Mouse (Mus musculus) forebrain, embryonic 14.5 days (tissue): ENCODE data around the gene Foxred1. TPM values are rescaled to one million over a fixed set of nuclear protein-coding genes. Genes with fewer than 3 reads are reported as not detected.

Source experiments
- ATAC-seq: fragments of 200-750 bp; cut with Nextera tagmentation; 2 replicates; pipeline ENCODE4 v1.8.0; 2017; ENCODE audit warnings: mild to moderate bottlenecking, moderate library complexity
- DNase-seq: peaks from one replicate; pipeline ENCODE4 v3.0.0-alpha.2; 2015; ENCODE audit warnings: low spot score
- H3K27ac ChIP-seq: fragments of 300-500 bp; sonication (generic); 2 replicates; pipeline ENCODE4 v1.5.1; 2014; ENCODE audit warnings: low read depth, mild to moderate bottlenecking, control low read depth, low read length, moderate library complexity
- H3K27me3 ChIP-seq: fragments of 300-500 bp; sonication (generic); replicated peaks from 2 replicates; pipeline ENCODE4 v1.6.1; 2014; ENCODE audit warnings: low read length, control low read depth, mixed read lengths; ENCODE audit not compliant: control insufficient read depth, insufficient read depth
- H3K36me3 ChIP-seq: fragments of 300-500 bp; sonication (generic); 2 replicates; pipeline ENCODE4 v1.6.1; 2014; ENCODE audit warnings: low read length, control low read depth; ENCODE audit not compliant: control insufficient read depth, insufficient read depth
- H3K4me1 ChIP-seq: fragments of 300-500 bp; sonication (generic); 2 replicates; pipeline ENCODE4 v1.6.1; 2014; ENCODE audit warnings: antibody characterized with exemption, low read length, control low read depth; ENCODE audit not compliant: control insufficient read depth, insufficient read depth
- H3K4me2 ChIP-seq: fragments of 300-500 bp; sonication (generic); 2 replicates; pipeline ENCODE4 v1.6.1; 2014; ENCODE audit warnings: mild to moderate bottlenecking, control low read depth, low read length
- H3K4me3 ChIP-seq: fragments of 300-500 bp; sonication (generic); 2 replicates; pipeline ENCODE4 v1.5.1; 2014; ENCODE audit warnings: low read depth, low read length, control low read depth
- H3K9ac ChIP-seq: fragments of 300-500 bp; sonication (generic); 2 replicates; pipeline ENCODE4 v1.6.1; 2014; ENCODE audit warnings: mild to moderate bottlenecking, low read length, control low read depth, moderate library complexity
- H3K9me3 ChIP-seq: fragments of 300-500 bp; sonication (generic); replicated peaks from 2 replicates; pipeline ENCODE4 v1.6.1; 2016; ENCODE audit warnings: low read length, control low read depth, mixed read lengths; ENCODE audit not compliant: control insufficient read depth
- WGBS: fragments of 180-500 bp; shearing (Covaris S2); extraction: QIAGEN DNeasy Blood & Tissue Kit; methylation state at CpG from one replicate; pipeline ENCODE4 v1.1.7; 2014; 5-methylcytosine and 5-hydroxymethylcytosine counted together
- polyA plus RNA-seq: library from polyadenylated mRNA; unstranded; fragments of >200 nt; fragmentation: Nextera tagmentation; extraction: Ambion mirVana; gene quantifications from 2 replicates; pipeline ENCODE4 v1.2.1, GENCODE M21; 2014

Foxred1 gene
- polyA plus RNA-seq, 1 experiment from 2014 or later = 24.9 TPM

GRCm38 (mm10) chr9:35223466-35223865, 12.6 kb upstream of the Foxred1 start:
- DNase-seq = no peak
- peaks cover 61% of the 10 kb centered on the region for H3K36me3 ChIP-seq
- H3K4me1 ChIP-seq = no peaks in the 10 kb centered on the region
- H3K4me3 ChIP-seq = no peak overlapping the region
- 98% methylated on average over 3 of the region's 3 CpGs for WGBS
- H3K9me3 ChIP-seq = no peaks in the 10 kb centered on the region
- H3K27me3 ChIP-seq = no peaks in the 10 kb centered on the region
- no peak overlapping the region for H3K27ac ChIP-seq
- no peak overlapping the region for H3K9ac ChIP-seq
- H3K4me2 ChIP-seq = no peak overlapping the region
- ATAC-seq = no peak

- Histone ChIP-seq H3K27ac (no peak overlapping the region), H3K27me3 (no peaks in the 10 kb centered on the region), H3K36me3 (peaks cover 88% of the 10 kb centered on the region), H3K4me2 (no peak overlapping the region), H3K9me3 (no peaks in the 10 kb centered on the region), H3K9ac (no peak overlapping the region), H3K4me1 (no peaks in the 10 kb centered on the region), H3K4me3 (no peak overlapping the region)
- ATAC-seq (no peak), DNase-seq (no peak)
- 79% methylated on average over 1 of the region's 1 CpGs for WGBS
Observed at GRCm38 (mm10) chr9:35217963-35218362, 7.1 kb upstream of the Foxred1 start.

- H3K4me1 ChIP-seq = peaks cover 10% of the 10 kb centered on the region
- H3K4me2 ChIP-seq = peak overlapping the region; percentile 94
- H3K36me3 ChIP-seq = peaks cover 49% of the 10 kb centered on the region
- H3K27me3 ChIP-seq = no peaks in the 10 kb centered on the region
- DNase-seq (no peak), ATAC-seq (no peak)
- no peaks in the 10 kb centered on the region for H3K9me3 ChIP-seq
- 35% methylated on average over 26 of the region's 26 CpGs for WGBS
- peak overlapping the region; percentile 85 for H3K4me3 ChIP-seq
- H3K27ac ChIP-seq = no peak overlapping the region
- H3K9ac ChIP-seq = peak overlapping the region; percentile 83
Observed at GRCm38 (mm10) chr9:35211573-35212511, 987 bp upstream of the Foxred1 start.

DNA sequence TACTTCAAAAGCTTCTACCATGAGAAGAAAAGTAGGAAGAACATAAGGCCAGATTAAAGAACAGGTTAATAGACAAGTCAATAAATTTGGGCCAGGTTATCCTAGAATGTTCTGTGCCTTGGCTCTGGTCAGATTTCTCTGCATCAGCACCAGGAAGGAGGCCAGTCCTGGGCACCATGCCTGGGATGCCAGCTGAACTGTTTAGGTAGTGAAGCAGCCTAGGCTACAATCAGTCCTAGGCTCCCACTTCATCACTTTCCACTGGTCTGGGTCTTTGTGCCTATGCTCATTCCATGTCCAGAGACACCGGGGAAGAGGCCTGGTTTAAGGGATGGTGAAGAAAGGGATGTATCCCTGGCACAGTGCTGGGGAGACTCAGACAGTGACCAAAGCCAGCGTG, 6.4 kb downstream of the Foxred1 start:
- DNase-seq (no peak), ATAC-seq (no peak)
- no peak overlapping the region for H3K4me3 ChIP-seq
- H3K36me3 ChIP-seq = peaks cover 37% of the 10 kb centered on the region
- no peak overlapping the region for H3K9ac ChIP-seq
- H3K4me1 ChIP-seq = peaks cover 9% of the 10 kb centered on the region
- no peak overlapping the region for H3K4me2 ChIP-seq
- H3K27ac ChIP-seq = no peak overlapping the region
- no peaks in the 10 kb centered on the region for H3K9me3 ChIP-seq
- WGBS = 98% methylated on average over 2 of the region's 2 CpGs
- H3K27me3 ChIP-seq = no peaks in the 10 kb centered on the region

DNA sequence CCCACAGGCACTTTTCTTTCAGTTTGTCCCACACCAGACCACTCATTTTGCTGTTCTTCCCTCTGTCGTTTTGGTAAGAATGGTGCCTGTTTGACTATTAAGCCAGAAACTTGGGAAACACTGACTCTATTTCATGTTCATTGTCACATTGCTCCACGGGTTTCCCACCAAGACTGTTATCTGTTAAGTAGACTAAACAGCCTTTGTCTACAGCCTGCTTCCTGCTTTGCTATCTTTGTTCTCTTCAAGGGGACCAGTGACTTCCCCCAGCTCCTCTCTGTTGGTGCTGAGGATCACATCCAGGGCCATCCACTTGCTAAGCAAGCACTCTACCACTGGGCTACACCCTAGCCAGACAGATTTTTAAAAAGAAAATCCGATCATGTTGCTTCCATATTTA, 7.3 kb downstream of the Foxred1 start:
- no peak for DNase-seq
- H3K4me1 ChIP-seq = peaks cover 9% of the 10 kb centered on the region
- WGBS = 77% methylated on average over 3 of the region's 3 CpGs

DNA sequence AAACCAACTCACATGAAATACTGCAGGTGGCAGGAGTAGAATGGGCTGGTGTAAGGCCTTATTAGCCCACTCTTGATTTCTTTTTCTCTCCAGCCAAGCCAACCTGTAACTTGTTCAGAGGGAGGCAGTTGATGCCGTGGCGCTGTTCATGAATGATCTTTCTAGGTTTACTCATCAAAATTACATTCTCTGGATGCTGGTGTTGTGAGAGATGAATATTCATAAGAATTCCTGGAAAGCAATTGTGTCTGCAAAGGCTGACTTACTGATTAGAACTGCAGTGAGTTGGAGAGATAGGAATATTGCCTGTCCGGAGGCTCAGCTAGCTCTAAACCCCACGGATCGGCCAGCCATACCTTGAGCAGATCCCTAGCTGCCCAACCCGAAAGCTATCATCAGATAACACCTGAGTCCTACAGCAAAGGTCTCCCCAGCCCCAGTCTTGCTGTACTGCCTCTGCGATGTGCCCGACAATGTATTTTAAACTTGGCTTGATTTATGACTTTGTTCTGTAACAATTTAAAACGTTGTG, 10.3 kb downstream of the Foxred1 start:
- Histone ChIP-seq H3K9me3 (no peaks in the 10 kb centered on the region), H3K27ac (no peak overlapping the region), H3K4me2 (peak overlapping the region; percentile 55), H3K4me1 (peaks cover 9% of the 10 kb centered on the region), H3K9ac (peak overlapping the region; percentile 71; the same call in 1 of the 2 replicates), H3K27me3 (no peaks in the 10 kb centered on the region), H3K36me3 (peaks cover 13% of the 10 kb centered on the region), H3K4me3 (peak overlapping the region; percentile 57)
- 72% methylated on average over 9 of the region's 9 CpGs for WGBS
- DNase-seq (peak; percentile 11), ATAC-seq (peak; percentile 8; the same call in 1 of the 2 replicates)

More for the DNA sequence above, 7.3 kb downstream of the Foxred1 start:
- Histone ChIP-seq H3K4me2 (no peak overlapping the region), H3K36me3 (peaks cover 37% of the 10 kb centered on the region), H3K4me3 (no peak overlapping the region), H3K27ac (0 out of 2 replicates have a peak overlapping the region, but pooled peaks have one; percentile 21), H3K27me3 (no peaks in the 10 kb centered on the region), H3K9ac (no peak overlapping the region), H3K9me3 (no peaks in the 10 kb centered on the region)
- no peak for ATAC-seq

GRCm38 (mm10) chr9:35199772-35200471, 10.9 kb downstream of the Foxred1 start, which contains the start of the genes Srpr and Tirap:
Srpr (plus strand) TSS chr9:35200175.
Tirap (minus strand) TSS chr9:35200291.
- H3K27me3 ChIP-seq = no peaks in the 10 kb centered on the region

GRCm38 (mm10) chr9:35198945-35199771, 11.7 kb downstream of the Foxred1 start:
- H3K4me3 ChIP-seq = peak overlapping the region; percentile 57
- H3K9ac ChIP-seq = peak overlapping the region; percentile 71
- peak; percentile 40 for ATAC-seq
- WGBS = 27% methylated on average over 18 of the region's 18 CpGs
- peak overlapping the region; percentile 55 for H3K4me2 ChIP-seq
- H3K27ac ChIP-seq = no peak overlapping the region
- H3K9me3 ChIP-seq = no peaks in the 10 kb centered on the region
- H3K4me1 ChIP-seq = peaks cover 9% of the 10 kb centered on the region
- no peaks in the 10 kb centered on the region for H3K27me3 ChIP-seq
- no peak for DNase-seq
- H3K36me3 ChIP-seq = no peaks in the 10 kb centered on the region; the same call in 1 of the 2 replicates

More at GRCm38 (mm10) chr9:35199772-35200471, 10.9 kb downstream of the Foxred1 start, which contains the start of the genes Srpr and Tirap:
- DNase-seq (peak; percentile 77), ATAC-seq (peak; percentile 96)
- peaks cover 7% of the 10 kb centered on the region for H3K36me3 ChIP-seq
- peak within 1 kb of the TSS; percentile 71 for H3K9ac ChIP-seq
- peaks cover 9% of the 10 kb centered on the region for H3K4me1 ChIP-seq
- no peak within 1 kb of the TSS for H3K27ac ChIP-seq
- peak within 1 kb of the TSS; percentile 57 for H3K4me3 ChIP-seq
- peak within 1 kb of the TSS; percentile 55 for H3K4me2 ChIP-seq
- under 1% methylated on average over 42 of the region's 44 CpGs for WGBS
- no peaks in the 10 kb centered on the region for H3K9me3 ChIP-seq
